Comparison of ENCODE assay signal across 29 mouse cellular contexts in the genomic region with DNA sequence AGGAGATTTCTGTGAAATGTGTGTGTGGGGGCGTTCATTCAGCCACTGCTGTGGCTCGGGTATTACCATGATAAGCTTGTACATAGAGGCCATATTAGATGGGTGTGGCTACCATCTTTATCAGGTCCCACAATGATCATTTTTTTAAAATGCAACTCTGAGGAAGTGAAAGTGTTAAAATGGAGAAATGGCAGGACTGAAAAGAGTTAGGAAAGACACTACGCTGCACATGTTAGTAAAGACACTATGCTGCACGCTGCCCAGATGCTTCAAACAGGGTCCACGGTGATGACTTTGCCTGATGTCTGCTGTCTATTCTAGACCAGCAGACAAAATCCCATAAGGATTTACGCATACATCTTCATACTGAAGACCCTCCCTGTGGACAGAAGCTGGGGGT.
"Had no signal": no experiment of that assay in that cellular context is flagged by ENCODE, and none has a peak within 500 bp of the region (broad histone marks: within the 10 kb centered on the region; RNA-seq: fewer than 3 reads in every experiment).

No protein-coding gene starts in this region.

- H3K4me3 ChIP-seq: embryonic facial prominence, embryonic 10.5 days; embryonic facial prominence, embryonic 12.5 days; embryonic facial prominence, embryonic 13.5 days; embryonic facial prominence, embryonic 15.5 days; erythroblast, embryonic 14.5 days; forebrain, embryonic 10.5 days; forebrain, embryonic 12.5 days; forebrain, embryonic 13.5 days; forebrain, embryonic 15.5 days; gastrocnemius, adult 2 months; heart, adult 2 months had no signal

- H3K27me3 ChIP-seq: embryonic facial prominence, embryonic 12.5 days; embryonic facial prominence, embryonic 13.5 days; embryonic facial prominence, embryonic 15.5 days; forebrain, embryonic 12.5 days; forebrain, embryonic 13.5 days; forebrain, embryonic 15.5 days had no signal

- H3K9me3 ChIP-seq: embryonic facial prominence, embryonic 10.5 days; embryonic facial prominence, embryonic 12.5 days; embryonic facial prominence, embryonic 13.5 days; embryonic facial prominence, embryonic 15.5 days; forebrain, embryonic 10.5 days; forebrain, embryonic 12.5 days; forebrain, embryonic 13.5 days; forebrain, embryonic 15.5 days had no signal

- DNase-seq: cerebellum, adult 18-20 months; cerebellum, adult 2 months; cerebellum, adult 8-10 months; cerebellum, adult 9-10 months; cerebellum, adult 9-11 months; cerebellum, postnatal 10 days; cerebellum, postnatal 14 days; cerebellum, postnatal 25 days; cerebellum, postnatal 36 days; embryo, embryonic 11 days; forebrain, postnatal 0 days; gastrocnemius, adult 2 months; gastrocnemius, postnatal 10 days; gastrocnemius, postnatal 14 days; gastrocnemius, postnatal 25 days; heart, adult 11 months; heart, adult 18-20 months; heart, adult 2 months had no signal

- H3K36me3 ChIP-seq: embryonic facial prominence, embryonic 10.5 days; embryonic facial prominence, embryonic 12.5 days; embryonic facial prominence, embryonic 13.5 days; embryonic facial prominence, embryonic 15.5 days; forebrain, embryonic 10.5 days; forebrain, embryonic 12.5 days; forebrain, embryonic 15.5 days had no signal

- H3K27ac ChIP-seq: embryonic facial prominence, embryonic 10.5 days; embryonic facial prominence, embryonic 12.5 days; embryonic facial prominence, embryonic 13.5 days; embryonic facial prominence, embryonic 15.5 days; forebrain, embryonic 10.5 days; forebrain, embryonic 12.5 days; forebrain, embryonic 13.5 days; forebrain, embryonic 15.5 days; gastrocnemius, adult 2 months; heart, adult 2 months had no signal

- H3K4me2 ChIP-seq: embryonic facial prominence, embryonic 12.5 days; embryonic facial prominence, embryonic 13.5 days; embryonic facial prominence, embryonic 15.5 days; forebrain, embryonic 12.5 days; forebrain, embryonic 13.5 days; forebrain, embryonic 15.5 days had no signal

- ATAC-seq: forebrain, embryonic 13.5 days; forebrain, embryonic 14.5 days; forebrain, embryonic 15.5 days; forebrain, embryonic 16.5 days; forebrain, postnatal 0 days had no signal

- H3K4me1 ChIP-seq: embryonic facial prominence, embryonic 12.5 days had no signal

- H3K9ac ChIP-seq: embryonic facial prominence, embryonic 12.5 days; embryonic facial prominence, embryonic 13.5 days; embryonic facial prominence, embryonic 15.5 days; forebrain, embryonic 12.5 days; forebrain, embryonic 13.5 days; forebrain, embryonic 15.5 days; forebrain, postnatal 0 days had no signal
